Mouse (Mus musculus) frontal cortex, postnatal 25 days (tissue): Measurements from ENCODE around the gene Msi2.

Experiments
- DNase-seq, 2 experiments: peaks; one replicate each; pipeline ENCODE4 v3.0.0; 2022; ENCODE audit warnings: low spot score in 2 of 2

Msi2 gene

DNA sequence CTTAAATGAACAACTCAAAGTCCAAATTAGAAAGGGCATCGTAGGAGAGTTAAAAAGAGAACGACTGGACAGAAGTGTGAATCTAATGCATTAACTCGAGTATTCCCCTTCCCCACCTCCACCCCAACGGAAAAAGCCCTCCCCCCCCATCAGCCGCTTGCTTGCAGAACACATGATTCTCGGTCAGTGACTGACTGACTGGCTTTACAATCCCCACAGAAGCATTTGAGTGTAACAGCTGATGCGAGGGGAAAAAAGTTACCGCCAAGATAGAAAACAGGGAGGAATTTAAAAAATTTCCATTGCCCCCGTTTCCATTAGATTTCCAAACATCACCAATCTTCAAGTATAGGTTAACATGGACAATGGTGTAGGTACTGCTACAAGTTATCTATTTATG, 4.8 kb downstream of the Msi2 start:
- DNase-seq = no peak

DNA sequence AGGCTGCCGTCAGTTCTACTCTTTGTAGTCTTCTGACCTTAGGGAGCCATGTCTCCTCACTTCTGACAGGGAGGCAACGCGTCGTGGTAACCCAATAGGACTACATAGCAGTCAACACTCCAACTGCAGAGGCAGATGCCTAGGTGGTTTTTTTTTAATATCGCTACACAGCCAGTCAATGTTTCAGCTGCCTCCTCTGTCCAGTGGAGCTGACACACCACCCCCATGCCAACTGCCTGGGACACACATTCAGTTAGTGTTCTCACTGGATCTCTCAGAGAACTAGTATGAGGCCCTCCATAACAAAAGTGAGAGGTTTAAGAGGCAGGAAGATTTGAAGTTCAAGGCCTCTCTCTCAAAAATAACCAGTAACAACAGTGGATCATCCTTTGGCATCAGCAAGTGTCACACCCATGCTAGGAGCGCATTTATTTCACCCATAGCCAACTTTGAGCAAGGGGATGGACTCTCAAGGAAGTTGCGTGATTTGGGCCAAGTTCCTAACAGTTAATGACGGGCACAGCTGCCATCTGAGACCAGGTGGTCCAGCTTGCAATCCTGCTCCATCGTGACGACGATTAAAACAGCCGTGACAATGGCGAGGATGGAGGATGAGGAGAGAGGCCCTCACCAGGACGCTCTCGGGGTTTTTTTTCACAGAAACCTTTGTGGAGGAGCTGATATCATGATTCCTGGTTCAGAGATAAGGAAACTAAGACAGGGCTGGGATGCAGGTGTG, 8.3 kb downstream of the Msi2 start:
- DNase-seq = no peak

- no peak for DNase-seq
Measured at GRCm38 (mm10) chr11:88707228-88707775, 11.0 kb downstream of the Msi2 start.

GRCm38 (mm10) chr11:88704688-88705087, 13.6 kb downstream of the Msi2 start:
- no peak for DNase-seq

- no peak for DNase-seq
Measured at GRCm38 (mm10) chr11:88703220-88703619, 15.1 kb downstream of the Msi2 start.

DNA sequence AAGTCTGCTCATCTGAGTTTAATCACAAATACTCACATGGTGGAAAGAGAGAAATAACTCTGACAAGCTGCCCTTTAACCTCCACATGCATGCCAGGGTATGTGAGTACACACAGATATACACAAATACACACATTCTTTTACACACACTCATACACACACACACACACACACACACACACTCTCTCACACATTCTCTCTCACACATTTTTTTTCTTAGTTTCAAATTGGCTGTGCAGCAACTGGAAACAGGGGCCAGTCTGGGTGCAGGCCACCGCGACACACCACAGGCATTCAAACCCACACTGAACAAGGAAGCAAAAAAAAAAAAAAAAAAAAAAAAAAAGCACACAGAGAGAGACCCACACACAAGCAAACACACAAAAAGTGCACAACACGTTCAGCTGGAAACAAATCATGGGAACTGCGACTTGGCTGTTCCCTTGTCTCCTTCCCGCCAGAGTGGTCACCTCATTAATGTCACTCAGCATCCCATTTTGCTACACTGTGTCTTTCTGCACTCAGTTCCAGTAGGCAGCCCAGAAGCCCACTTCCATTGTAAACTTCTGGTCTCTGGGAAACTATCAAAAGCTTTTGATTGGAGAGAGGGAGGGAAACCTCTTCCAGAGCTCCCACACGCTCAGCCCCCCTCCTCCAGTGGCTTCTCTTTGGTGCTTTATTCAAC, 16.2 kb downstream of the Msi2 start:
- no peak for DNase-seq

GRCm38 (mm10) chr11:88701020-88701419, 17.3 kb downstream of the Msi2 start:
- no peak for DNase-seq

DNA sequence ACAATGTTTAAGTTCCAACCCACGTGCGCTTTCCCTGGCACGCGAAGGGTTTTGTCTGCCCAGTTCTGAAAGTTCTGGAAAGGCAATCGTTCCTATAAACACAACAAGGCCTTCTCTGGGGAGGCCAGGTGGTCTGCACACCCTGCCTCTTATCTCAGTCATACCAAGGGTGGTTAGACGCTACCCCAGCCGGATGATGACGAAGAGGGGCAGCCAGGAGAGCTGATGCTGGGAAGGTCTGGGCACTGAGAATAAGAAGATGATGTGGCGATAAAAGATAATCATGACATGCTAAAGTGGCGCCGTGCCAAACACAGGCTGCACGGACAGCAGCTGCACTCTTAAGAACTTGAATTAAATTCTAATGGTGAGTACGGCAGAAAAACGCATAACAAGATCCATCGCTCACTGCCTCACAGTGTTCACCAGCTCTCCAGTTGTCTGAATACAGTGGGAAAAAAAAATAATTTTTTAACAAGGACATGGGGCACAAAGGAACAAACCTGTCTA, 18.1 kb downstream of the Msi2 start:
- no peak for DNase-seq

- DNase-seq = no peak
Measured at GRCm38 (mm10) chr11:88693905-88694893, 24.1 kb downstream of the Msi2 start.

- no peak for DNase-seq
Measured at GRCm38 (mm10) chr11:88693002-88693769, 25.1 kb downstream of the Msi2 start.

GRCm38 (mm10) chr11:88692374-88692773, 25.9 kb downstream of the Msi2 start:
- DNase-seq = no peak

DNA sequence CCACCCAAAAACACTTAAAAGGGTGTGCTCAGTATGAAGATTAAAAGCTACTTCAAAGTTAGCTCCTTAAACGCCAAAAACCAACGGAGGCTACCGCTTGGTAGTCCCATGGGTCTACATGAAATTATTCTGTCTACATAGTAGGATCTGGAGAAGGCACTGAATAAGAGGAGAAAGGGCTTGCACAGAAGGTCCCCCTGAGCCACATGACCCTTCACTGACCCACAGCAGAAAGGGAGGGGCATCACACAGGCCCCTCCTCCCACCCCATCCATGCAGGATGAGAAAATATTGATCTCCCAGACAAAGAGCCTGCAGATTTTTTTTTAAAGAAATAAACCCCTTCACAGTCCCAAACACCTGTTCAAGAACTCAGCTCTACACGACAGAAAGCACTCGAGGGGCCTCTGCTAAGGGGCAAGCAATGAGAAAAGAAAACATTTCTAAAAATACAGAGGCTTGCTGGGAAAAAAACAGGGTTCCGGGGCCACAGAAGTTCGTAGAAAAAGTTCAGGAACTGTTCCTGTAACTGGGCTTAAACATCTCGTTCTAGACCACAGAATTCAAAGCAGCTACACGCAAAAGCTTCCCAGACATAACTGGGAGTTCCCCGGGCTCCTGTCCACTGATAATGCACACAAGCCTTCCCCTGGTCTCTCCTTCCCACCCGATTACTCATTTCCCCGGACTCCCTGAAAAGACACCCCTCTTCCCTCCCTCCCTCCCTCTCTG, 27.6 kb downstream of the Msi2 start:
- DNase-seq = no peak

DNA sequence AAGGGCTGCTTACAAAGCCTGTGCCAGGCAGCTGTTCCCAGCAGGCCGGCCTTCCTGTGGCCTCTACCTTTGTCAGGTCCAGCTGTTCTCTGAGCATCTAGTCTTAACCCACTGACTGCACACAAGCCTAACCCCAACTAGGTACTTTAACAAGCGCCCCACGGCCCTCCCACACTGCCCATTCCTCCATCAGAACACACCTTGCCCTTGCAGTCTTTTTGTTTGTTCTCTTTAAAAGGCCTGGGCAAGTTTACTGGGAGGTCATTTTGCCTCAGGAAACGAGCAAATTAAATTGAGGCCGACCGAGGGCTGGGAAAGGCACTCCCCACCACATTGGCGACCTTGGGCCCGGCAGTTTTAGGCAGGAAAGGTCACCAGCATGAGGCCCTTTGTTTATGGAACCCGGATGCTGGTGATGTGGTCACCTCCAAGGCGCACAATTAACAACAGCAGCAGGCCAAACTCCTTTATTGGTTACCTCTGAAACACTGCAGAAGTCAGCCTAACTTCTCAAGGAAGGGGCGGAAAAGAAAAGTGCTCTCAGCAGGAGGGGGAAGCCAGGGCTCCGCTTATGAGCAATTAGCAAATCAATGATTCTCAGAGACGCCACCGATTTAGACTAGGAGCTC, 28.4 kb downstream of the Msi2 start:
- no peak for DNase-seq

- DNase-seq = no peak
Measured at GRCm38 (mm10) chr11:88688644-88689043, 29.7 kb downstream of the Msi2 start.

- no peak for DNase-seq
Measured at GRCm38 (mm10) chr11:88687711-88688110, 30.6 kb downstream of the Msi2 start.

GRCm38 (mm10) chr11:88687010-88687409, 31.3 kb downstream of the Msi2 start:
- DNase-seq = no peak

DNA sequence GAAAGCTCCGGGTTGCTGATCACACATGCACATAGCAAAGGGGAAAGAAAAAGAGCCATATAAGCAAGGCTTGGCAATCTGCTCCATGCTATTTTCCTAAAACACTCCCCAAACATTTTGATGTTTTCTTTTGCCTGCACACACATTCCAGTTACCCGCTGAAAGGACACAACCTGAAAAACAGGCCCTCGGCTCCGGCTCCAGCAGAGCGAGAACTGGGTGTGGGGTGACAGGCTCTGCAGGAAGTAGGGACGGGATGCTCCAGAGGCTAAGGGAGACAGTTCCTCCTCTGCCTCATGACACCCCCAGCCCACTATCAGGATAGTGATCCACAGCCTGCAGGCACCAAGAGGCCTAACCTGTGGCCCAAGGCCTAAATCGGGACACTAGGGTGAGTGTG, 32.3 kb downstream of the Msi2 start:
- DNase-seq = no peak

DNA sequence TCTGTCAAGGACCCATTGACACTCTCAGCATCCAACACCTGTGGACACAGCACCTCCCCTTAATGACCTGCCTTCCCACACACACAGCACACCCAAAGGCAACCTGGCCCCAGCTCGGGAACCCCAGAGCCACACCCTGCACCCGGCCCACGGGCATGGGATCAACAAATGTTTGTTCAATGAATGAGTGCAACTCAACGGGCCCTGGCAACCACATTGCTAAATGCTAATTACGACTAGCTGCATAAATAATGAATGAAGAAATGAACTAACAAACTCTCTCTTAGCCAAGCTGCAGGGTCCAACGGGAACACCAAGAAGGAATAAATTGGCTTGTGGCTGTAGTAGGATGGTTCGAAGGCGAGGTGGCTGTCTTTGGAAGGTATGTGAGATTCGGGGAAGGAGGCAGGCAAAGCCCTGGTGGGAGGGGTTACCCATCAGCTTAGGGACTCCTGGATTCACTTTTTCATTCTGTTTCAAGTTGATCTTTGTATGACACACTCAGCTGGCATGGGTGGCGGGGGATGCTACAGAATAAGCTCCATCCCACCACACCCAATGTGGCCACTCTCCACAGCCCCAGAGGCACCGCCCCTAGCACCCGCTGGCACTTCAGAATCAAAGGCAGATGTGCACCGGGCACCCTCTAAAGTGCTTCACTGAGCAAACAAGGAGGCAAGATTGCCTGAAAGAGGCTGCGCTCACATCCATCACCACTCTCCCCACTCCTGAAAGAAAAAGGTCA, 35.1 kb downstream of the Msi2 start:
- DNase-seq = no peak

DNA sequence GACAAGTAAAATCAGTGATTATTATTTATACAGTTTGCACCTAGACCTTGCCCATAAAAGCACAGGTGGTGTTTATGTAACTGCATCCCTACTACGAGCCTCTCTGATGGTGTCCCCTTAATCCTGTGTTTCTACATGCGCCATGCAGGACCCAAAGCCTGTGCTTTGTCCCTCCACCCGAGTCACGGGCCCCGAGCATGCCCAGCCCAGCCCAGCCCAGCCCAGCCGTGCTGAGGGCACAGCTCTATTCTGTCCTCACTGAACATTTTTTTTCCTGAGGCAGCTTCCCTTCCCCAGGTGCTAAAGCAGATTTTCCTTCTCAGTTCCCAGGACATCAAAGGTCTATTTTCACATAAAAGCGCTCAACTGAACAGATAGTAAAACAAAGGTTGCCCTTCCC, 41.0 kb downstream of the Msi2 start:
- DNase-seq = no peak
